Mouse (Mus musculus): ENCODE results near the gene Pcsk6.

The Pcsk6 gene

GRCm38 (mm10) chr7:65940988-65941387 is 79.5 kb downstream of the Pcsk6 start:
- DNase-seq (ENCODE audit: low read depth, low spot score) = no peak

GRCm38 (mm10) chr7:65945342-65945993 is 83.9 kb downstream of the Pcsk6 start:
- DNase-seq (ENCODE audit: low read depth, low spot score) = no peak

- DNase-seq (ENCODE audit: low read depth, low spot score) = no peak
These were observed 84.9 kb downstream of the Pcsk6 start for GRCm38 (mm10) chr7:65946397-65946796.

- no peak for DNase-seq (ENCODE audit: low read depth, low spot score)
These were observed 87.4 kb downstream of the Pcsk6 start for GRCm38 (mm10) chr7:65948891-65949290.

- DNase-seq (ENCODE audit: low read depth, low spot score) = no peak
These were observed 93.0 kb downstream of the Pcsk6 start for GRCm38 (mm10) chr7:65954583-65954982.

GRCm38 (mm10) chr7:65955304-65956220 is 94.0 kb downstream of the Pcsk6 start:
- no peak for DNase-seq (ENCODE audit: low read depth, low spot score)

- DNase-seq (ENCODE audit: low read depth, low spot score) = no peak
These were observed 95.7 kb downstream of the Pcsk6 start for GRCm38 (mm10) chr7:65957245-65957644.

- no peak for DNase-seq (ENCODE audit: low read depth, low spot score)
These were observed 96.6 kb downstream of the Pcsk6 start for GRCm38 (mm10) chr7:65958105-65958504.

GRCm38 (mm10) chr7:65959221-65959924 is 97.8 kb downstream of the Pcsk6 start:
- DNase-seq (ENCODE audit: low read depth, low spot score) = no peak

GRCm38 (mm10) chr7:65962611-65963010 is 101.1 kb downstream of the Pcsk6 start:
- DNase-seq (ENCODE audit: low read depth, low spot score) = no peak

- no peak for DNase-seq (ENCODE audit: low read depth, low spot score)
These were observed 102.9 kb downstream of the Pcsk6 start for GRCm38 (mm10) chr7:65964398-65964797.

- no peak for DNase-seq (ENCODE audit: low read depth, low spot score)
These were observed 109.8 kb downstream of the Pcsk6 start for GRCm38 (mm10) chr7:65971301-65971700.

GRCm38 (mm10) chr7:65977286-65977685 is 115.8 kb downstream of the Pcsk6 start:
- DNase-seq (ENCODE audit: low read depth, low spot score) = no peak

- DNase-seq (ENCODE audit: low read depth, low spot score) = no peak
These were observed 116.4 kb downstream of the Pcsk6 start for GRCm38 (mm10) chr7:65977977-65978376.

- DNase-seq (ENCODE audit: low read depth, low spot score) = no peak
These were observed 117.7 kb downstream of the Pcsk6 start for GRCm38 (mm10) chr7:65978996-65979823.

- no peak for DNase-seq (ENCODE audit: low read depth, low spot score)
These were observed 118.5 kb downstream of the Pcsk6 start for GRCm38 (mm10) chr7:65980000-65980399.

- DNase-seq (ENCODE audit: low read depth, low spot score) = no peak
These were observed 120.5 kb downstream of the Pcsk6 start for GRCm38 (mm10) chr7:65982057-65982456.

GRCm38 (mm10) chr7:65988249-65988648 is 126.7 kb downstream of the Pcsk6 start:
- DNase-seq (ENCODE audit: low read depth, low spot score) = no peak

GRCm38 (mm10) chr7:65988709-65989108 is 127.2 kb downstream of the Pcsk6 start:
- DNase-seq (ENCODE audit: low read depth, low spot score) = no peak

GRCm38 (mm10) chr7:65992329-65992728 is 130.8 kb downstream of the Pcsk6 start:
- DNase-seq (ENCODE audit: low read depth, low spot score) = no peak

- no peak for DNase-seq (ENCODE audit: low read depth, low spot score)
These were observed 131.9 kb downstream of the Pcsk6 start for GRCm38 (mm10) chr7:65993410-65993809.

All from brain, embryonic 18.5 days (tissue).